Mouse (Mus musculus) intestine, embryonic 16.5 days (tissue): ENCODE results near the gene Zmynd8. TPM values are rescaled to one million over a fixed set of nuclear protein-coding genes. Genes with fewer than 3 reads are reported as not detected.
A peak's percentile ranks its signal among the peaks of the same experiment; 100 is the strongest.

Experiments used
- ATAC-seq: fragments of 200-750 bp; cut with Nextera tagmentation; 2 replicates; pipeline ENCODE4 v1.8.0; 2017; ENCODE audit warnings: moderate TSS enrichment, moderate library complexity
- H3K27ac ChIP-seq: fragments of 300-500 bp; sonication (generic); 2 replicates; pipeline ENCODE4 v1.5.1; 2014; ENCODE audit warnings: mild to moderate bottlenecking, low read length
- H3K27me3 ChIP-seq: fragments of 300-500 bp; sonication (generic); replicated peaks from 2 replicates; pipeline ENCODE4 v1.6.1; 2014; ENCODE audit warnings: low read length, control low read depth, mixed read lengths; ENCODE audit not compliant: control insufficient read depth, insufficient read depth
- H3K36me3 ChIP-seq: fragments of 300-500 bp; sonication (generic); 2 replicates; pipeline ENCODE4 v1.6.1; 2014; ENCODE audit warnings: low read length, control low read depth; ENCODE audit not compliant: control insufficient read depth, insufficient read depth
- H3K4me1 ChIP-seq: fragments of 300-500 bp; sonication (generic); 2 replicates; pipeline ENCODE4 v1.6.1; 2014; ENCODE audit warnings: low read length, control low read depth, mixed read lengths; ENCODE audit not compliant: control insufficient read depth, insufficient read depth
- H3K4me2 ChIP-seq: fragments of 300-500 bp; sonication (generic); 2 replicates; pipeline ENCODE4 v1.6.1; 2014; ENCODE audit warnings: low read depth, low read length, control low read depth
- H3K4me3 ChIP-seq: fragments of 300-500 bp; sonication (generic); 2 replicates; pipeline ENCODE4 v1.5.1; 2014; ENCODE audit warnings: mild to moderate bottlenecking, low read length
- H3K9ac ChIP-seq: fragments of 300-500 bp; sonication (generic); 2 replicates; pipeline ENCODE4 v1.6.1; 2014; ENCODE audit warnings: low read depth, low read length
- H3K9me3 ChIP-seq: fragments of 300-500 bp; sonication (generic); 2 replicates; pipeline ENCODE4 v1.6.1; 2016; ENCODE audit warnings: low read length, control low read depth; ENCODE audit not compliant: control insufficient read depth
- WGBS: fragments of 180-500 bp; shearing (Covaris S2); extraction: QIAGEN DNeasy Blood & Tissue Kit; methylation state at CpG from one replicate; pipeline ENCODE4 v1.1.7; 2014; 5-methylcytosine and 5-hydroxymethylcytosine counted together
- polyA plus RNA-seq: library from polyadenylated mRNA; unstranded; fragments of >200 nt; fragmentation: Nextera tagmentation; extraction: Ambion mirVana; gene quantifications from 2 replicates; pipeline ENCODE4 v1.2.1, GENCODE M21; 2015

Gene Zmynd8
- polyA plus RNA-seq, 1 experiment from 2014 or later: 61.6 TPM

- no peak for ATAC-seq
- H3K36me3 ChIP-seq: no peaks in the 10 kb centered on the region
- peak overlapping the region; percentile 81 for H3K9ac ChIP-seq
- H3K4me3 ChIP-seq: peak overlapping the region; percentile 57
- 4% methylated on average over 11 of the region's 11 CpGs for WGBS
- peaks cover 83% of the 10 kb centered on the region for H3K4me1 ChIP-seq
- peak overlapping the region; percentile 100 for H3K27ac ChIP-seq
- no peaks in the 10 kb centered on the region for H3K9me3 ChIP-seq
- peak overlapping the region; percentile 78 for H3K4me2 ChIP-seq
- no peaks in the 10 kb centered on the region for H3K27me3 ChIP-seq
These were observed 14.8 kb downstream of the Zmynd8 start for GRCm38 (mm10) chr2:165883846-165884576.

DNA sequence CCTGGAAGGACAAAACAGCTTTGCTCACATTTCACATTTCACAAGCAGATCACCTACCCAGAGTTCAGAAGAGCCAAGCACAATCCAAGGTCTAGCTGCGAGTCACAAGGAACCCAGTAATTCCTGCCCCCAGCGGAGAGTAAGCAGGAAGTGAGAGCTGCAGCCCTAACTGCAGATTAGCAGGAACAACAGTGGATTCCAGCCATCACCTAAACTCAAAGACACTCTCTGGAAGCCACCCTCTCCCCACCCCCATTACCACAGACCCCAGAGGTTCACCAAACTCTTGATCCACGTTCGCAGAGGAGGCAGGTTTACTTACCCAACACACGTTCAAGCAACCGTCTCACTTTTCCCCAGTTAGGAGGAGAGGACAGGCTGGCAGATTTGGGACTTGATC, 15.8 kb downstream of the Zmynd8 start:
- no peak for ATAC-seq
- Histone ChIP-seq H3K27me3 (no peaks in the 10 kb centered on the region), H3K27ac (peak overlapping the region; percentile 100), H3K4me2 (peak overlapping the region; percentile 78), H3K36me3 (no peaks in the 10 kb centered on the region), H3K9me3 (no peaks in the 10 kb centered on the region), H3K9ac (peak overlapping the region; percentile 81), H3K4me1 (peaks cover 82% of the 10 kb centered on the region), H3K4me3 (peak overlapping the region; percentile 57)
- 7% methylated on average over 6 of the region's 6 CpGs for WGBS

DNA sequence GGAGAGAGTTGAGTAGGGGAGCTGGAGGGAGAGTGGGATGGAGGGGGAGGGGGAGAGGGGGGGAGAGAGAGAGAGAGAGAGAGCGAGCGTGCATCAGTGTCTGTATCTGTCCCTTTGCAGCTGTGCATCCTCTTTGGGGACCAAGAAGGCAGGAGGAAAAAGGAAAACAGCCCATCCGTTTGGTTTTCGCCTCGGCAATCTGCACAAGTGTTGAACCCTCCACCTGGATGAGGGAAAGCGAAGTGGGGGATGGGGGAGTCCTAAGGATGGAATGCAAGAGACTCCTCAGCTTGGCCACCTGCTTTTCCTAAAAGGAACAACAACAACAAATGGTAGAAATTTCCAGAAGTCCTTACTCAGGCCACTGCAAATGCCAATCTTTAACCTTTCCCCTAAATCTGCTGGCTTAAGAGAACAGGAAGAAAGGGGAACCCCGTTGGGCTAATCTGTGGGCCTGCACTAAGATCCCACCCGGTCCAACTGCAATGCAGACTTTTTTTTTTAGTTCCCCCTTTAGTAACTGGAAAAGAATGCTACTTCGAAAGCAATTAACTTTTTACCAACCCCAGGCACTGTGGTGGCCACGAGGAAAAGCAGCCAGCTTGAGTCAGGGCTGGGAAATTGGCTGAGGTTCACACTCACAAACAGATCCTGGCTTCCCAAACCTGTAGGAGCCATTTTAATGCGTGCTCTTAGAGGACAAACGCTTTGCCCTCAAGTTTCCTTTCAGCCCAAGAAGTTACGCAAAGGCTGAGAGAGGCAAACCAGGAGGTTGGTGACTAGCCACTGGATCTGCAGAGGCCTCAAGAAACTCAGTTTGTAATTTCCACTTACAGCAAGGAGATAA, 17.0 kb downstream of the Zmynd8 start:
- peak overlapping the region; percentile 78 for H3K4me2 ChIP-seq
- no peak for ATAC-seq
- peak overlapping the region; percentile 57 for H3K4me3 ChIP-seq
- H3K9me3 ChIP-seq: no peaks in the 10 kb centered on the region
- H3K27ac ChIP-seq: peak overlapping the region; percentile 100
- WGBS: 17% methylated on average over 13 of the region's 13 CpGs
- H3K36me3 ChIP-seq: no peaks in the 10 kb centered on the region
- no peaks in the 10 kb centered on the region for H3K27me3 ChIP-seq
- H3K4me1 ChIP-seq: peaks cover 81% of the 10 kb centered on the region
- peak overlapping the region; percentile 81 for H3K9ac ChIP-seq

GRCm38 (mm10) chr2:165881220-165881584, 17.6 kb downstream of the Zmynd8 start:
- WGBS: 11% methylated on average over 3 of the region's 3 CpGs
- peak overlapping the region; percentile 100 for H3K27ac ChIP-seq
- peak overlapping the region; percentile 40 for H3K4me3 ChIP-seq
- H3K4me1 ChIP-seq: peaks cover 81% of the 10 kb centered on the region
- ATAC-seq: no peak
- peak overlapping the region; percentile 81; the same call in 1 of the 2 replicates for H3K9ac ChIP-seq
- H3K27me3 ChIP-seq: no peaks in the 10 kb centered on the region
- H3K4me2 ChIP-seq: peak overlapping the region; percentile 78
- no peaks in the 10 kb centered on the region; the same call in 1 of the 2 replicates for H3K36me3 ChIP-seq
- H3K9me3 ChIP-seq: no peaks in the 10 kb centered on the region

GRCm38 (mm10) chr2:165880501-165881182, 18.2 kb downstream of the Zmynd8 start:
- Histone ChIP-seq H3K9me3 (no peaks in the 10 kb centered on the region), H3K27ac (peak overlapping the region; percentile 100), H3K4me2 (peak overlapping the region; percentile 78), H3K4me3 (peak overlapping the region; percentile 40), H3K27me3 (no peaks in the 10 kb centered on the region), H3K9ac (peak overlapping the region; percentile 71), H3K4me1 (peaks cover 81% of the 10 kb centered on the region), H3K36me3 (no peaks in the 10 kb centered on the region; the same call in 1 of the 2 replicates)
- ATAC-seq: no peak
- WGBS: 9% methylated on average over 15 of the region's 15 CpGs

GRCm38 (mm10) chr2:165879403-165880178, 19.2 kb downstream of the Zmynd8 start:
- Histone ChIP-seq H3K36me3 (no peaks in the 10 kb centered on the region; the same call in 1 of the 2 replicates), H3K4me3 (peak overlapping the region; percentile 40), H3K27ac (peak overlapping the region; percentile 100), H3K9me3 (no peaks in the 10 kb centered on the region), H3K9ac (peak overlapping the region; percentile 71), H3K4me2 (peak overlapping the region; percentile 78), H3K27me3 (no peaks in the 10 kb centered on the region), H3K4me1 (peaks cover 81% of the 10 kb centered on the region)
- no peak for ATAC-seq
- WGBS: 10% methylated on average over 16 of the region's 16 CpGs

- Histone ChIP-seq H3K4me2 (peak overlapping the region; percentile 78), H3K27ac (peak overlapping the region; percentile 100), H3K4me1 (peaks cover 87% of the 10 kb centered on the region), H3K9ac (peak overlapping the region; percentile 71), H3K9me3 (no peaks in the 10 kb centered on the region), H3K27me3 (no peaks in the 10 kb centered on the region), H3K4me3 (peak overlapping the region; percentile 40), H3K36me3 (no peaks in the 10 kb centered on the region; the same call in 1 of the 2 replicates)
- no peak for ATAC-seq
- WGBS: 28% methylated on average over 8 of the region's 8 CpGs
These were observed 19.9 kb downstream of the Zmynd8 start for GRCm38 (mm10) chr2:165878907-165879361.

DNA sequence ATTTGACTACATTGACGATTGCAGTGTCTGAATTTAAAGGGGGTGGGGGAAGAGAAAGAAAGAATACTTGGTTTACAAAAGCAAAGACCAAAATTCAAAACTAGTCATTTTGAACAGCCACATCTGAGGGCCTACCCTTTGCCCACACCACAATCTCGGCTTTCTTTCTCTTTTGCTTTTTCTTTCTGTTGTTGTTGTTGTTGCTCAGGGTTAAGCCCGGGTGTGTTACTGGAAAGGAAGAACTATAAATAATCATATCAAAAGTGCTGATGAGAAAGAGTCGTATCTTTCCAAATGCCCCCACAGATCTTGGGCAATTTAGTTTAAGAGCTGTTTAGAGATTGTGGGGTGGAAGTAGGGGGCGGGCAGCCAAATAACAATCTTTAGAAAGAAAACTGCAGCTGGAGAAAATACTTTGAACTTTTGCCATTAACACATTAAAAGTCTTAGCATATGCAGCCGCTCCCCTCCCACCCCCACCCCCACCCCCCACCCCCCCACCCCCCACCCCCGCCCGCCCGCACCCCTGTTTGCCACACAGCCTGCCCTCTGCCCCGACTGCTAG, 20.7 kb downstream of the Zmynd8 start:
- 16% methylated on average over 10 of the region's 10 CpGs for WGBS
- Histone ChIP-seq H3K4me3 (no peak overlapping the region), H3K36me3 (no peaks in the 10 kb centered on the region; the same call in 1 of the 2 replicates), H3K4me1 (peaks cover 92% of the 10 kb centered on the region), H3K9me3 (no peaks in the 10 kb centered on the region), H3K27me3 (no peaks in the 10 kb centered on the region), H3K9ac (no peak overlapping the region), H3K4me2 (peak overlapping the region; percentile 24; the same call in 1 of the 2 replicates), H3K27ac (peak overlapping the region; percentile 11)
- ATAC-seq: no peak
